Mouse (Mus musculus) megakaryocyte, embryonic 14.5 days (primary cell): ENCODE measurements around the gene Taar1.

Experiments used
- FLI1 ChIP-seq: IDR thresholded peaks from 2 replicates; pipeline ENCODE4 v1.6.1; 2012; ENCODE audit warnings: low read length, inconsistent platforms, mixed read lengths
- GATA1 ChIP-seq: IDR thresholded peaks from 3 replicates; pipeline ENCODE4 v1.6.1; 2012; ENCODE audit warnings: mixed read lengths, low read length, inconsistent platforms, borderline replicate concordance

DNA sequence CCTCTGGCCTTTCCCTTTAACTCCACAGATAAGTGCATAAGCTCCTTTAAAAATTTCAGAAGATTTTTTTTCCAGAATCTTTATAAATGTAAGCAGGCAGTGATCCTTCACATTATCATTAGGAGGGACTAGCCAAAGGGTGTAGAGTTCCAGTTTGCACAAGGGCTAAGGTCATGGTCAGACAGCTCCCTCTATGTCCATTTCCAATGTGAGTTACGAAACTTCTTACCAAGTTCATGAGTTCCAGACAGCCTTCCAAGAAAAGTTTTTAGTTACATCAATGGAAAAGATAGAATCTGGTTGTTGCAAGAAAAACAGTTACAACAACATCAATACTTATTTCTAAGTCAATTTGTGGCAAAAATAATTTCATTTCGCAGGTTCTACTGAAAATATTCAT is 3.8 kb downstream of the Taar1 start:
- TF ChIP-seq GATA1 (no peak), FLI1 (no peak)
